Mouse (Mus musculus): ENCODE measurements around the gene Bmp8a.
"Not testable (repeated sequence)": the region's sequence is repeated elsewhere in the genome, so short reads cannot be mapped to it uniquely, and the experiment has no call there.

Gene Bmp8a

DNA sequence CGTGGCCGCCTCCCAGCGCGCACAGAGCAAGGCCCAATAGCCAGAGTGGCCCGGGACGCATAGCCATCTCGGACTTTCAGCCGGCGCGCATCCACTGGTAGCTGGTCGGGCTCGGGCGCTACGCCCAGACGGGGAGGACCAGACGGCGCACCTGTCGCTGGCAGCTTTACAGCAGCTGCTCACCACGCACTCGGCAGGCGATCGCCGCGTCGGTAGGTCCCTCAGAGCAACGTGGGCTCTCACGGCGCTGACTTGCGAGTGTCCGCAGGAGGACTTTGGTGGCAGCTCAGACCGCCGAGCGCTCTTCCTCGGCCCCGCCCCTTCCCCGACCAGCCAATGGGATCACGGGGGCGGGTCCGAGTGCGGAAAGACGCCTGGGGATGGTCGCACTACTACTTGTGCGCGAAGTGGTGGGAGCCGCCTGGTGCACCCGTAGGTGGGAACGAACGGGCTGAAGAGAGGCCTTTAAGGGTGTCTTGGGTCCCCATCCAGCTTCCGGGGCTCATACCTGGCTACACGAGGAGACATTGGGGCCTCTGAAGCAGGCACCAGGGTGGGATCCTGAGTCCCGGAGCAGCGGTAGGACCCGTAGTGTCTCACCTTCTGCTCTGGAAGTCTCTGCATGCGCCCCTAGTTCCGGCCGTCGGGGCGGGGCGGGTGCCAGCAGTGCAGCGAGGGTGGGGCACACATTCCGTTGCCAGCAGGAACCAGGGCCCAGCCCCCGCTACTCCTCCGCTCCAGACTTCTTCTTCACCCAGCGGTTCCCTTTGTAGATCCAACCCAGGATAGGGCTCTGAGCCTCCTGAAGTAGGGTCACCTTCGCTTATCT lies at the start of gene Bmp8a:
Bmp8a (minus strand) TSS at position 611 of the 829 bp plus-strand sequence.
- peak; percentile 78 to 85 for DNase-seq (ENCODE audit: inconsistent age in 2 of 2, low spot score in 1 of 2)

DNA sequence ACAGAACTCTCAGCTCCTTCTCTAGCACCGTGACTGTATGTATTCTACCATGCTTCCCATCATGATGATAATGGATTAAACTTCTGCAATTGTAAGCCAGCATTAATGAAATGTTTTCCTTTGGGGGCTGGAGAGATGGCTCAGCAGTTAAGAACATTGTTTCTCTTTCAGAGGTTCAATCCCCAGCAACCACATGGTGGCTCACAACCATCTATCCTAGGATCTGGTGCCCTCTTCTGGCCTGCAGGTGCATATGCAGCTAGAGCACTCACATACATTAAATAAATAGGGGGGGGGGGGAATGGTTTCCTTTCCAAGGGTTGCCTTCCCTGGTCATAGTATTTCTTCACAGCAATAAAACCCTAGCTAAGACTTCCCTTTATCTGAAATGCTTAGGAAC lies 49.1 kb upstream of the Bmp8a start:
- peak in 1 of 2 experiments; percentile 61 for DNase-seq (ENCODE audit: inconsistent age in 2 of 2, low spot score in 1 of 2)

DNA sequence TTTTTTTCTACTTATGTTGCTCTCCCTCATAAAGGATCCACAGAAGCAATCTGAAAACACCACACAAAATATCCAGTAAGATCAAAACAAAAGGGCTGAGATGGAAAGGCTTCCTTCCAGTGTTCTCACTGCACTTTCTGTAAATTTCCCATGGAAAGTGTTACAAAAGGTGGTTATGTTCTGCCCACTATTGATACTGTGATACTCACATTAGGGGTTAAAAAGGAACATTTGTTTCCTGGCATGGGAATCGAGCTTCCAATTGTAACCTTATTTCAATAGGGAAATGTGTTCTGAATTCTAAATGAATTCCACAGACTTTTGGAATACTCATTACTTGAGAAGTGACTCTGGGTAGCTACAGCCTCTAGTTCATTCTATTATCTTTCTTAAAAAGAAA lies 42.0 kb upstream of the Bmp8a start:
- DNase-seq (ENCODE audit: inconsistent age in 2 of 2, low spot score in 1 of 2), result no peak

DNA sequence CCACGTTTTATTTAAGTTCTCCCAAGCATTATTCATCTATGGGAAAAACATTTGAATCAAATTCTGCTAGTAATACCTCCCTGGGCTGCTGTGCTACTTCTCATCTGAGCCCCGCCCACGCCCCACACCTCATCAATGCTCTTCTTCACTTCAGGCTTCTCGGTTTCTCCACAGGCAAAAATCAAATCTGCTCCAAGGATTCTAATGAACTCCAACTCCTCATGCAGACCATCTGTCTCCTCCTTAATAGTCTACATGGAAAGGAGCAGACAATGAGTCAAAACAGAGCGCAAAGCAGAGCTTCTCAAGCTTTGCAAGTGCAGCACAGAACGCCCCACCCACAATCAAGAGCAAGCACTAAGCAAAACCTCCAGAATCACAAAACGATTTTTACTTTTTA lies 40.1 kb upstream of the Bmp8a start:
- DNase-seq (ENCODE audit: inconsistent age in 2 of 2, low spot score in 1 of 2), result no peak

DNA sequence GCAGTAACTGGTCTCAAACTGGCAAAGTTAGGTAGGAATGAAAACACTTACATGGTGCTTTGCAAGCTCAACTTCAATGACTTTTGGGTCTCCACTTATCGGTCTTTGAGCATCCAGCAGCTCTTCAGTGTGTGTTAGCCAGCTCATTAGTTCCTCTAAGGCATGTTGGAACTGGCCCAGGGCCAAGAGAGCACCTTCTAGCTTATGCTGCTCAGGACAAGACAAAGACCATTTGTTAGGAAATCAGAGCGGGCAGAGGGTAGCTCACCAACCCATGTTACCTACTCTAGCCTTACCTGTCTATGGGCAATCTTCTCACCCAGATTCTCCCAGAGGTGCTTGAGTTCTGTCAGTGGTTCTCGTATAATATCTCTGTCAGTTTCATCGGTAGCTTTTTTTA lies 39.0 kb upstream of the Bmp8a start:
- DNase-seq (ENCODE audit: inconsistent age in 2 of 2, low spot score in 1 of 2), result no peak

DNA sequence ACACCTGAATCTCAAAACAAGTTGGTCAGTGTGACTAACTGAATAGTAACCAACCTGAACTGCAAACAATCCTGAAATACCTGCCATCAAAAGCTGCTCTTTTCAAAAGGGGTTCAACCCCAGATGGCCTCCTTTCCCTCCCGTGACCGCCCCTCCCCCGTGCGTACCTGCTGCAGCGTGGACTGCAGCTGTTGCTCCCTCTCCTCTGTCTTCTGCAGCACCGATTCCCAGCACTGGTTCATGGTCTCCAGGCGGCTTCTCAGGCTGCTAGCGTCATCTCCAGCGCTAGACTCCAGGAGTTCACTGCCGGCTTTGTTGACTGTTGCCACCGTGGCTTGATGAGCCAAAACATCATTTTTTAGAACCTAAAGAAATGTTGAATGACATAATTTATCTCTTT lies 38.5 kb upstream of the Bmp8a start:
- DNase-seq (ENCODE audit: inconsistent age in 2 of 2, low spot score in 1 of 2), result no peak

DNA sequence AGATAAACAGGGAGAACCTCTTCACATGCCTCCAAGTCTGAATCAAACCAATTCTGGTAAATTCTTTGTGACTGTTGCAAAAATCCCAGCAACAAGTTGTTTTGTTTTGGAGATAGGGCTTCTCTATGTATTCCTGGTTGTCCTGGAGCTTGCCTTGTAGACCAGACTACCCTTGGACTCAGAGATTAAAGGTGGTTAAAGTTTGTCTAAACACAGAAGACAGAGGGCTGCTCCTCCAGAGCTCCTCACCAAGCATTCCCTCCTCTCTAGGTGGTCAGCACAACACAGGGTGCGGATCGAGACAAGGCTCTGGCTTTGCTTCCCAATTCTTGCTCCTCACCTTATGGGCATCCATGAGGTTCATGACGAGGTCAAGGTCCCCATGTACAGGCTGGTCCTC lies 33.0 kb upstream of the Bmp8a start:
- no peak for DNase-seq (ENCODE audit: inconsistent age in 2 of 2, low spot score in 1 of 2)

DNA sequence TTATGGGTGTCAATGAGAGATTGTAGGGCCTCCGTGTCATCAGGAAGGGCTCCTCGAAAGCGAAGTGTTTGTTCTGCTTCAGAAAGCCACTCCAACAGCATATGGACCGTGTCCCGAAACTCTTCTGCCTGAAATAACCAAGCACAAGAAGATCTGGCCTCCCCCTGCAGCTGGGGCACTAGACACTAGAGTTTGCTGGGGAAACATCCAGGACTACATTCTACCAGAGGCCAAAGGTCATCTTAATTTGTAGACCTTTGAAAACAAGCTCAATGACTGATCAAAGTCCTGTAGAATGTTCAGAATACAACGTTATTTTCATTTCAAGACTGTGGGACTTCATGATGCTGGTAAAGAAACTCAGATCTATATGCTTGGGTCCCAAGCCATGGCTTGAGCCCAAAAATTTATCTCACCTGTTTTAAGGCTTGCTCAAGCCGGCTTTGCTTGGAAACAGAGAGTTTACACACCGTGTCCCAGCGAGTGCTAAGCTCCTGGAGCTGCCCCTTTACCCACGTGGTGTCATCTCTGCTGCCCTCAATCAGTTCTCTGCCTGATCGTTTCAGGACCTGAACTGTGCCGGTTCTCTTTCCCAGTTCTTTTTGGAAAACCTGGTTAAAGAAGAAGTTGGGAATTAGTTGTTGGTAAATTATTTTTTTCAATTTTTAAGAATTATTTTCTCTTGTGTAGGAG lies 31.4 kb upstream of the Bmp8a start:
- DNase-seq (ENCODE audit: inconsistent age in 2 of 2, low spot score in 1 of 2), result no peak

DNA sequence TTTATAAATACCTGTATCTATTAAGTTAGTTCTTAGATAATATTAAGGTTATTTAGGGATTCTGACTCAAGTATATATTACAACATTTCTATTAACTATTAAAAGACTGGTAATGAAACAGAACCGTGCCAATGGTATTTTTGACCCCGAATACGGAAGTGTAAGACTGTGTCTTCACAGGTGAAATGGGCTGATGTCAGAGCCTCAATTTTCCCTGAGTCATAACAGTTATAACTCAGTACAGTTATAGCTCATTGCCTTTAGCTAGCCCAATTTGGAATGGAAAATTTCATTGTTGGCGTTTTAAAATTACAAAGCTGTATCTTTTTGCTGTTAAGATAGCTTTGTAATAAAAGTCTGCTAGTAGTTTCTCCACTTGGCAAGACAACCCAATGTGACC lies 20.5 kb upstream of the Bmp8a start:
- no peak for DNase-seq (ENCODE audit: inconsistent age in 2 of 2, low spot score in 1 of 2)

DNA sequence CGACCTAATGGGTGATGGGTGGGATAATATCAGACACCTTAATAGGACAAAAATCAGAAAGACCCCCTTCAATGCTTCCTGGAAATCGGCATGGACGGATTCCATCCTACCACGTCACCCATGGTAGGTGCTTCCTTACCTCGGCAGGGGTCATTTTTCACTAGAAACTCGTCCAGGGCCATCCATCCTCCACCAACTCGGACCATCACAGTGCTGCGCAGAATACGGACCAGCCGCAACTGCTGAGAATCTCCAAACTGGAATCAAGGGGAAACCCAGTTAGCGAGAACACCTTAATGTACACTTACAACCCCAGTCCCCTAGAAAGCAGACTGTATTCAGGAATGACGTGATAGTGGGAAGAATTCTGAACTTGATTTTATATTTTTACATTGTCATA lies 17.7 kb upstream of the Bmp8a start:
- no peak for DNase-seq (ENCODE audit: inconsistent age in 2 of 2, low spot score in 1 of 2)

DNA sequence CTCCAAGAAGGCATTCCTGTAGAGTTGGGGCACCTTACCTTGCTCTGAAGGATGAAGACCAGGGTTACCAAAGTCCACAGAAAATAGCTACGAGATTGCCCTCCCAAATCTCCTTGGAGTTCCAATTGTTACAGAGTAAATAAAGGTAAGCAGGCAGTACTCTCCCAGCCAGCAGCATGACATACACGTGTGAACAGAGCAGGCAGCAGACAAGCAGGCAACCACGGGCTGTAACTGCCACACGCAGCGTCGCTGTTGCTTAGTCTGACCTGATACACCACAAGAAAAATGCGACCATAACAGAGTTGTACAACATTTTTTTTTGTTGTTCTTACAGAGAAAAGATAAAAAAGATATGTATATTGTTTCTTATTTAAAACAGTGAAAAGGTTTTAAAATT lies 15.6 kb upstream of the Bmp8a start:
- no peak for DNase-seq (ENCODE audit: inconsistent age in 2 of 2, low spot score in 1 of 2)

DNA sequence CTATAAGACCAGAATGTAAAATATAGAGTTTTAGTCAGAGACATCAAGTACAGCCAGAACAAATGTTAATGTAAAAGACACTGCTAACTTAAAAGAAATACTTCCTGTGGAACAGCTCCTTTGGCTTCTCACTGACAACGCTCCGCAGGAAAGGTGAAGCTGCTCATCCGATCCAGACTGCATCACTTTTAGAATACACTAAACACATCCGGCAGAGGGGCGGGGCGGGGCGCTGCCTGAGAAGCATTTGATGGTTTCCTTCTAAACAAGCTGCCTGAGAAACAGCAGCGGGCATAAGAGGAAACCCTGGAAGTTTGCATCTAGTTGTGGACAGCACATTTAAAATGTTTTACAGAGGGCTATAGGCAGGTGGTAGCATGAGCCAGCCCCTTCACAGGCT lies 12.9 kb upstream of the Bmp8a start:
- no peak for DNase-seq (ENCODE audit: inconsistent age in 2 of 2, low spot score in 1 of 2)

DNA sequence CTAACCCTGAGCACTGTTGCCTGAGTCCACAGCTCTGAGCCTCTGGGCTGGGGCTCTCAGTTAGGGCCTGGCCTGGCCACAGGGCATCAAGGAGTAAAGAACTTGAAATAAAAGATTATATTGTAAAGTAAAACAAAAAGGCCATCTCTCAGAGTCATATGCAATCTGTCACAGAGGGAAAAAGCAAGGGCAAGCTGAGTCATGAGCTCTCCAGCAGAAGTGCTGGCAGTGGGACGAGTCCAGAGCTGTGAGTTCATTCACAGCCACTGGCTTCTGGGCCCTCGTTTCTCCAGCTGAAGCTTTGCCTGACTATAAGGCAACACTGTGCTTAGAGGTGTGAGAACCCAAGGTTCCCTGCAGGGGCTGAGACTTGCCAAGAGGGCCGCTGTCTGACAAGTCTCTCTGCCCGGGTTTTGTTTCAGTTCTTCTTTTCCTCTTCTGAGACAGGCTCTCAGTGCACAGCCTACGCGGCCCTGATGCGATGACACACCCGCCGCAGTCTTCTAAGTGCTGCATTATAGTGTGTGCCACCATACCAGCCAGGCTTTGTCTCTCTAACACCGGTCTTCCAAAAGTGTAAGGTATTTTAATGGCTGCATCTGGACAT lies 10.3 kb upstream of the Bmp8a start:
- DNase-seq (ENCODE audit: inconsistent age in 2 of 2, low spot score in 1 of 2), result peak; percentile 61 to 81

DNA sequence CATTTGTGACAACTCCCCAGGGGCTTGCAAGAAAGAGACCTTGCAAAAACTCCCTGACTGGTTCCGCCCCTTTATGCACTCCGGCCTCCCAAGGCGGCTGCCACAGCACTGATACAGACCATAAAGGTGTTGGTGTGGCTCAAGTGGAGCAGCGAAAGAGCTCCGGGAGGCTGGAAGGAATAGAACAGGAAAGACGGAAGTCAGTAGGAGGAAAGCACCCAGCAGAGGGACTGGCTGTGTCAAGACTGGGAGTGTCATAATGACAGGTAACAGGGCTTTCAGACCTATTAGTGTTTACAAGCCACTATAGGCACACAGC lies 378 bp upstream of the Bmp8a start:
- DNase-seq (ENCODE audit: inconsistent age in 2 of 2, low spot score in 1 of 2), result no peak

DNA sequence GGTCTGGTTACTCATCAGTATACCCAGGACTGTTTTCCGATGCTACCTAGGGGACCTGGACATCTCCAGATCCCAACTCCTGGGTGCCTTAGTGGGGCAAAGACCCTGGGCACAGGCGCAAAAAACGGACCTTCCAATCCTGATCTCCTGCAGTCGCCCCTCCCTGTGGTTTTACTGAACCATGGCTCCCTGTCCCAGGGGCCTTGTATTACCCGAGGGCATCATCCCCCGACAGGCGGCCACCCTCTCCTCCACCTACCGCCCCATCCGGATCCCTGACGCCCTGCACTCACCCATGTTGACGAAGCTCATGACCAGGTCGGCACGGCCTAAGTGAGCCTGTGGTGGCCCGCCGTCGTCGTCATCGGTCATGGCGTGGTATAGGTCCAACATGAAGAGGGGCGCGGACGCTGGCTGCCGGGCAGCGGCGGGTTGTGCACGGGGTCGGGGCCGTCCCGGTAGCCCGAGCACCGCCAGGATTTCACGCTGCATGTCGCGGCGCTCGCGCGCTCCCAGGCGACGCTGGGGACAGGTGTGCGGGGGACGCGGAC lies 886 bp downstream of the Bmp8a start:
- peak in 1 of 2 experiments; percentile 40 for DNase-seq (ENCODE audit: inconsistent age in 2 of 2, low spot score in 1 of 2)

DNA sequence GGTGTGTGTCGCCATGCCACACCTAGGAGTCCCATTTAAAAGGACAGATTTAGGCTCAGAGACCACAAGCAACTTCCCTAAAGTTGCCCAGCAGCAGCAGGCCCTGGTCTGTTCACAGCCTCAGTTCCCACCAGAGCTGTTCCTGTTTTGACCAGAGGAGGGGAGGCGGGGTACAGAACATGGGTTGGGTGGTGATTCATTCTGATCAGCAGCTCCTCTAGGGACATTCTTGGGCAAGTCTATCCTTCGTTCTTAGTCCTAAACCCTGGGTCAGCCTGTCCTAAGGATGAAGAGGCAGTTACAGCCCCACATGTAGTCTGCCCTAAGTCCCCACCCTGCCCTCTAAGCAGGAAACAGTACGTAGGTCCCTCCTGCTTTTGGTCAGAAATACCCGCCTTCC lies 2.8 kb downstream of the Bmp8a start:
- DNase-seq (ENCODE audit: inconsistent age in 2 of 2, low spot score in 1 of 2), result no peak

DNA sequence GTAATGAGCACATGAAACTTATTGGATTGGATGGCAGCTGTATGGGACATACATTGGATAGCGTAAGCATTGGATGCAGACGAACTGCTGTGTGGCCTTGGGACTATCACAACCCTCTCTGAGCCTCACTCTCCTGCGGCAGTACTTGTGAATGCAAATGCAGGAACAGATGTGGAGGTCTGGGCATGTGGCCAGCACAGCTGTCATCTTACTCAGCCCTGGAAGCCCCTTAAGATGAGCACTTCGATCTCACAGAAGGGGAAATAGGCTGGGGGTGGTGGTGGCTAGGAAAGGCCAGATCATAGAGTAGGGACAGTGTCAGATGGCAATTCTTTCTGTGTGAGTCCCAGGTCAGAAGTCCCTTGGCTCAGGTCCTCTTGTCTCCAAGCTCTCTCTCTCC lies 5.4 kb downstream of the Bmp8a start:
- DNase-seq (ENCODE audit: inconsistent age in 2 of 2, low spot score in 1 of 2), result peak in 1 of 2 experiments; percentile 18

DNA sequence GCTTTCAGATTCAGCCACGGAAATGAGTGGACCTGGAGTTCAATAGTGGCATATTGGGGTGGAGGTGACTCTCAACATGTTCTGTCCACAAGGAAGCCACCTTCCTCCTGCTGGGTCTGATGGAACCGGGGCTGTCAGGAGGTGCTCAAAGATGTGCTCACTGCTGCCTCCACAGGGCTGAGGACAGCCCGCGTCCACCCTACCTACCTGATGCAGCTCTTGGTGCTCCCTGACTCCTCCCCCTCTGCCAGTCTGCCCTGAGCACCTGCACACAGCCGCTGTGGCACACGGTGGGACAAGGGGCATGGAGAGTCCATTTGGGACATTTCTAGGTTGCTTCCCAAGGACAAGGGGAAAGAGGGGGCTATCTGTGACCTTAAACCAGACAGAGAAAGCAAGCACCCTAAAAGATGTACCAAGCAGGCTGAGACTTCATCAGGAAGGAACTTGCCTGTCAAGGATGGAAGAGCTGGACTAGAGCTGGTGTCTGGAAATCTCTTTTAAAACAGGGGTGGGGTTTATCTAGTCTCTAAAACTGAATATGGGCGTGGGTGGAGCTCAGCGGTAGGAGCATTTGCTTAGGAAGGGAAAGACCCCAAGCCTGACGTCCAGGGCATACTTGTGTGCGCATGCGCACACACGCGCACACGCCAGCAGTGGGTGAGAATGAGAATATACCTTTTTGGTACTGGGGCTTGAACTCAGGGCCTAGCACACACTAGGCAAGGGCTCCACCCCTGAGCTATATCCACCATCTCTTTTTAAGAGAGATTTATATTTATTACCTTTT lies 7.1 kb downstream of the Bmp8a start:
- no peak for DNase-seq (ENCODE audit: inconsistent age in 2 of 2, low spot score in 1 of 2)

DNA sequence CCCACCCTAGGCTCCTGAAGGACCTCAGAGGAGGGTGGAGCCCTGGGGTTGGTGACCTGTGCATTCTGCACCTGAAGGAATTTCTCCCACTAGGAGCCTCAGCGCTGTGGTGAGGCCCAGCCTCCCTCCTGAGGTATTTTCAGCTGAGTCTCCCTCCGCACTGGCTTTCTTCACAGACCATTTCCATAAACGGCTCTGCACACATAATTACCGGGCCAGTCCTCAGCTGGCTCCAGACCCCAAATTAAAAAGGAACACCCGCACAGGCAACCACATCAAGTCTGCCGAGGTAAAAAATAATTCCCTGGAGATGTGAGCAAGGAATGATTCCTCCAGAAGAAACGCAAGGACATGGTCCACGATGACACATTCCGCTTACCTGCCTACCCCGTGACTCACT lies 7.8 kb downstream of the Bmp8a start:
- not testable (repeated sequence) for DNase-seq (ENCODE audit: inconsistent age in 2 of 2, low spot score in 1 of 2)

DNA sequence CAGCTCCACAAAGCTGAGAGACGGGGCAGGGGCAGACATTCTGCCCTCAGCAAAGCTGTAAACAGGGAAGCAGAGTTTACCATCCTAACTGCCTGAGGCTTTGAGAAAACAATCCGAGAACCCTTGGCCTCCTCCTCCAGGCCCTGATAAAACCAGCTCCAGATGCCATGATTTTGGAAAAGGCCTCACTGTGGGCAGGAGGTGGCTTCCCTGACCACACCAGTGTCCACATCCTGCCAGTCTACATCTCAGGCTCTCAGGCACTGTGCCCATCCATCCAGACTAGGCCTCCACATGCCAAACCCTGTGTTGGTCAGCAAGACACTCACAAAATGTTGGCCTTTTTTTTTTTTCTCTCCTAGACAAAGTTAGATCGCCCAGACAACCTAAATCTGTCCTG lies 8.9 kb downstream of the Bmp8a start:
- no peak for DNase-seq (ENCODE audit: inconsistent age in 2 of 2, low spot score in 1 of 2)

DNA sequence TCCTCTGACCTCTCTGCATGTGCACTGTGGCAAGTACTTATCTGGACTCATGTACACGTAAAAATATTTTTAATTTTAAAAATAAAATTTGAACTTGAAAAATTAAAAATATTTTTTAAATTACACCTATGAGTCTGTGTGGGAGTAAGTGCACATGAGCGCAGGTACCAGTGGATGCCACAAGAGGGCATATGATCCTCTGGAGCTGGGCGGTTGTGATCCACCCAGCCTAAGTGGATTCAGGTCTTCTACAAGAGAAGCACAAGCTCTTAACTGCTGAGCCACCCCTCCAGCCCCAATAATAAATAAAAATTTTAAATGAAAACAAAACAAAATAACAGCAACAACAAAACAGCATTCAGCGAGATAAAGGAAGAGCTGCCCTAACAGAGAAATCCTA lies 9.9 kb downstream of the Bmp8a start:
- no peak for DNase-seq (ENCODE audit: inconsistent age in 2 of 2, low spot score in 1 of 2)
